Mouse (Mus musculus) spleen, adult 18-20 months (tissue): ENCODE measurements around the gene Hoxd11.
A peak's percentile ranks its signal among the peaks of the same experiment; 100 is the strongest.

Experiments used
- DNase-seq, 2 experiments: peaks; one replicate each; pipeline ENCODE4 v3.0.0; 2022; ENCODE audit warnings: mixed read lengths in 2 of 2

Gene Hoxd11

DNA sequence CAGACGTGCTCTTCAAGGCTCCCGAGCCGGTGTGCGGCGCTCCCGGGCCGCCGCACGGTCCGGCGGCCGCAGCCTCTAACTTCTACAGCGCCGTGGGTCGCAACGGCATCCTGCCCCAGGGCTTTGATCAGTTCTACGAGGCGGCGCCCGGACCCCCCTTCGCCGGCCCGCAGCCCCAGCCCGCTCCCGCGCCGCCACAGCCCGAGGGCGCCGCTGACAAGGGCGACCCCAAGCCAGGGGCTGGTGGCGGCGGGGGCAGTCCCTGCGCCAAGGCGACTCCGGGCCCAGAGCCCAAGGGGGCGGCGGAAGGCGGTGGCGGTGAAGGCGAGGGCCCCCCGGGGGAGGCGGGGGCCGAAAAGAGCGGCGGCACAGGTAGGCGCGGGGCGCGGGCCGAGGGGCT is 3.4 kb downstream of the Hoxd11 start:
- DNase-seq = no peak

DNA sequence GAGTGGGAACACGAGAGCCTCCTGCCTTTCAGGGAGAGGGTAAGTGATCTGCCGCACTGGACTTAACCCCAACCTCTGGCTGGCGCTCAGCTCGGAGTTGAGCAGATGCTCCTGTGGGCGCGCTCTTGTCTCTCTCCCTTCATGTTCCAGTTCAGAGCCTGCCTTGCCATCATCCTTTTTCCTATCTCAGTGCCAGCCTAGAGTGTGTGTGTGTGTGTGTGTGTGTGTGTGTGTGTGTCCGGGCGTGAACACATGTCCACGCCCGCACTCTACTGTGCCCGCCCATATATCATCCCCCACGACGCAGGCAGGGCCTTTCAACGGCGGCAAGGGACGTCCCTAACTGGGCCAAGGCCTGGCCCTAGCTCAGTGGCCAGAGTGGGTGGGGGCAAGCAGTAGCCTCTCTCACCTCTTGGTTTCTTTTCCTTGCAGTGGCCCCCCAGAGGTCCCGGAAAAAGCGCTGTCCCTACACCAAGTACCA is 4.2 kb downstream of the Hoxd11 start:
- no peak for DNase-seq

DNA sequence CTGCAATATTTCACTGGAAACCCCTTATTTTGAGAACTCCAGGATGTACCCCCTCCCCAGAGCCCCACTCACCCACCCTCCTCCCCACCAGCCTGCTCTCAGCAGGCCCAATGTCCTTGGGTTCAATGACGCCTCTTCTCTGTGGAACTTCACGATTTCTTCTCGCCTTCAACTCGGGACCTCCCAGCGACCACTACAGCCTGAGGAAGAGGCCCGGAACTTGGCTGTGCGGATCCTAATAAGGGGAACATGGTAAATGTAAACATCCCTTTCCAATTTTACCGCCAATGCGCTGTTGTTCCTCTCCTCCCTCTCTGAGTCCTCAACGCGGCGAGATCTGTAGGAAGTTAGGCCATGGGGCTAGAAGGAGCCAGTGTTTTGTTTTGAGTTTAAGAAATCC is 4.7 kb downstream of the Hoxd11 start:
- no peak for DNase-seq

GRCm38 (mm10) chr2:74685059-74685603 is 5.8 kb downstream of the Hoxd11 start:
- DNase-seq = no peak

DNA sequence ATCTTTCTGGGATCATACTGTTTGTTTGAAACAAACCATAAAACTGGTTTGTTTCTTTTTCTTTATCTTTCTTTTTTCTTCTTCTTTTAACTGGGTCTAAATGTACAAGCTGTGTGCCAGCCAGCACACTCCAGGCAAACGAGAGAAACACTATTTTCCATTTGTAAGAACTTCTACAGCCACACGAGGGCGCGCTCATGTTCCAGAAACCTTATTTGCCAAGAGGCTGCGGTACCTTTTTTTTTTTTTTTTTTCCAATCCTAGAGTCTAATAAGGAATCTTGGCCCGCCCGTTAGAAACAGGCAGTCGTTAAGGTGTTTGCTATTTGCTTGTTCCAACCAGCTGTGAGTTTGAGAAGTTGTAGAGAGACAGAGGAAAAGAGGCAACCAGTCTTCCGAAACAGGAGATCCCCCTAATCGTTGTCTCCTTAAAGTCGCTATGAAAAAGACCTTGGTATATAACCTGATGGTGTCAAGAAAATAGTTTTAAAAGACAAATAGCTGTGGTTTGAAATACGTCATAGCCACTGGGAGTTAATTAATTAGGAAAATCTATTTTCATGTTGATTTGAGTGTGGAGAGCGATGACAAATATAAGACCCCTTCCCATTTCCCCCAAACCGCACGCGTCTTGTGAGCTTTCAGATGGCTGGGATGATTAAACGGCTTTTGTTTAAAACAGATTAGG is 7.1 kb downstream of the Hoxd11 start:
- DNase-seq = peak in 1 of 2 experiments; percentile 29

GRCm38 (mm10) chr2:74686988-74687697 is 7.8 kb downstream of the Hoxd11 start:
- no peak for DNase-seq

DNA sequence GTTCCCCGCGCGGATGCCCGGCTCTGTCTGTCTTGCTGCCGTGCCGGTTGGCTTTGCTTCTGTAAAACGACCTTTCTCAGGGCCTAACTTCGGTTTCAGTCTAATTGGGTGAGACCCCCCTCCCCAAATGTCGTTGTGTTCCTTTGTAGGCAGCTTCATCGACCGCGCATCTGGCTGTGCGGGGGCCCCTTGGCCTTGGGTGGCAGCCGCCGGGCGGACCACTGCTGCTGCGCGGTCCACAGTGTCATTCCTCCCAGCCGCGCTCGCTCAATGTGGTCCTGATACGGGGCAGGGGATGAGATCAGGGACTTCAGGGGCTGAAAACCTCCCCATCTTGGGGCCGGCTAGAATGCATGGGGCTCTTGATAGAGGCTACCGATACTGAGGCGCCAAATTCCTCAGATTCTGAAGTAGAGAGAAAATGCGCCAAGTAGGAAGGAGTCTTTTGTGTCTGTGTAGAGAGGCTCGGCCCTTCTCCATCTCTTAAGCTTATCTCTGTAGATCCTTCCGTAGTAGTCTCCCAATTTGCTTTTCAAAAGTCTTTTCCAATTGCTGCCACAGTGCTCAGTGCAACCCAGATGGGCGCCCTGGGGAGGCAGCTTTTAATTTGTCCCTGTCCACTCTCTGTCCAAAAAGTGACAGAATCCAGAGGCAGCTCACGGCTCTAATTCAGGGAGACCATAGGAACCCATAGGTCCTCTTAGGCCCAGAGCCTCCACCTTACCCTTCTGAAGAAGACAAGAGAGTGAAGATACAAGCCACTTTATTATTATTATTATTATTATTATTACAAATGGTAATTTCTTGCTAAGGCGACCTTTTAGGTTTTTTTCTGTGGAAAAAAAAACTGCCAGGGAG is 8.6 kb downstream of the Hoxd11 start:
- no peak for DNase-seq

GRCm38 (mm10) chr2:74688795-74689573 is 9.6 kb downstream of the Hoxd11 start:
- DNase-seq = no peak

DNA sequence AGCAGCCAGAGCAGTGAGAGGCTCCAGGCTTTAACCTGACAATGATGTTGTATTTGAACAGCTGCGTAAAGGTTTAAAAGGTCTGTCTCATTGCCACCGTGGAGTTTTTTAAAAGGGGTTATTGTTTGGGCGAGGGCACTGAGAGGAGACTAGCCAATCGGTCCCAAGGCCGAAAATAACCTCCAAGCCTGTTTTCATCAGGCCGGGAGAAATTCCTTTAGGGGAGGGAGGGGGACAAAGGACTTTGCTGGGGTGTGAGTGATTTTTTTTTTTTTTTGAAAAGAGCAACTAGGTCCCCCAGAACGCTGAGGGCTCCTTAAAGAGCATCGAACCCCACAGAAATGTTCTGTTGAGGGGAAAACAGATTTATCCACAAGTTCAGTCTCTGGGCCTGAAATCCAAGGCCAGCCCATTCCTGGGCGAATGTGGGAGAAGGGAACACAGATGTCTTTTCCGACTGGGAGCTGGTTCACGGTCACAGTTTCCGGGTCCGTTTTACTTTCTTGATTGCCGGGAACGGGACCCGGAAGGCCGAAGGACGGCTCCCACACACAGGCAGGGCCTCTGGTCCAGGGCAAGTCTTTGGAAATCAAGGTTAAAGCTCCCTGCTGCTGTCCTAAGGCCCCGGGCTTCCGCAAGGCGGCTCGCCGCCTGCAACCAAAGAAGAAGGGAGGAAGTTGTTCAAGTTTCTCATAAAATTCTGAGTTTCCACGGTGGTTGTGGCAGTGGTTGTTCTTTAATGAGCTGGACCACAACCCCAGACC is 10.4 kb downstream of the Hoxd11 start:
- no peak for DNase-seq

- no peak for DNase-seq
Observed at GRCm38 (mm10) chr2:74690338-74690716, 11.0 kb downstream of the Hoxd11 start.

DNA sequence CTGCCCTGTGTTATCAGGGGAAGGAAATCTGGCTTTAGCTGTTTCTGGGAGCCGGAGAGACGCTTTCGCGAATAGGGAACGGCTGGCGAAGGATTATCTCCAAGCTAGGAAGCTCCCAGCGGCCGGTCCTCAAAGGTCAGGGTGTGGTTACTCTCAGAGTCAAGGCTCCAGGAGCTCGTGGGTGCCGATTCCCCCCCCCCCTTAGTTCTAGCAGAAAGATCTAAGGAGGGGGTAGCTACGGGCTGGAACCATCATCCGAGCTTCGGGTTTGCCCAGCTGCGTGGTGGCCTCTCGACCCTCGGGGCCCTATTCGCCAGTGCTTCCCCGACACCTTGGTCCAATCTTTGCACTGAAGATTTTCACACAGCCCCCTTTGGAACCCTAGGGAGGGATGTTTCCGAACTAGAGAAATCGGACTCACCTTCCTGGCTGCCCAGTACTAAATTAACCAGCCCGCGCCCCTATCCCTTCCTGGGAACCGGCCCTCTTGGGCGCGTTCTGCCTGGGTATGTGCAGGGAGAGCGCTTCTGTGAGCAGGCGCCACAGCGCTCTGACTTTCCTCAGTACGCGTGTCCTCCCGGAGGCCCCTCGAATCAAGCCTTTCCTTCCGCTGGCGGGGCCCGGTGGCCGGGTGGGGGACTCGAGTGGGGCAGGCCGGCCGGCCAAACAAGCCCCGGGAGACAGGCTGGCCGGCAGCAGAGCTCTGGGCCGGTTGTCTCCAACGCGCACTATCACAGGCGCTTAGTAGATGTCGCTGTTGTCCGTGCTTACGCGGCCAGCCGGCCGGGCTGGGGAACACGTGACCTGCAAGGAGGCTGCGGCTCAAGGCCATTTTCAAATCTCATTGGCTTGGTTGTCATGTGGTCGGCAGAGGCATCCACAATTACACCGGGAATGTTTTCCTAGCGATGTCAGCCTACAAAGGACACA is 11.9 kb downstream of the Hoxd11 start, which contains the start of gene Hoxd10:
TSS of gene Hoxd10 (plus strand) at position 903 of the 930 bp plus-strand sequence.
- no peak for DNase-seq

DNA sequence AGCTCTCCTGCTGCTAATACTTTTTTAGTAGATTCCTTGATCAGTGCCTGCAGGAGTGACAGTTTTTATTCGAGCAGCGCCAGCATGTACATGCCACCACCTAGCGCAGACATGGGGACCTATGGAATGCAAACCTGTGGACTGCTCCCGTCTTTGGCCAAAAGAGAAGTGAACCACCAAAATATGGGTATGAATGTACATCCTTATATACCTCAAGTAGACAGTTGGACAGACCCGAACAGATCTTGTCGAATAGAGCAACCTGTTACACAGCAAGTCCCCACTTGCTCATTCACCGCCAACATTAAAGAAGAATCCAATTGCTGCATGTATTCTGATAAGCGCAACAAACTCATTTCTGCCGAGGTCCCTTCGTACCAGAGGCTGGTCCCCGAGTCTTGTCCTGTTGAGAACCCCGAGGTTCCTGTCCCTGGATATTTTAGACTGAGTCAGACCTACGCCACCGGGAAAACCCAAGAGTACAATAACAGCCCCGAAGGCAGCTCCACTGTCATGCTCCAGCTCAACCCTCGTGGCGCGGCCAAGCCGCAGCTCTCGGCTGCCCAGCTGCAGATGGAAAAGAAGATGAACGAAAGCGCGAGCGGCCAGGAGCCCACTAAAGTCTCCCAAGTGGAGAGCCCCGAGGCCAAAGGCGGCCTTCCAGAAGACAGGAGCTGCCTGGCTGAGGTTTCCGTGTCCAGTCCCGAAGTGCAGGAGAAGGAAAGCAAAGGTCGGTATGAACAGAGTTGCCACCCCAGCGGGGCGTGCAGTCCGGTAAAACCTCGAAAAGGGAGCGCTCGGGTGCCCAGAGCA is 12.8 kb downstream of the Hoxd11 start:
- no peak for DNase-seq

GRCm38 (mm10) chr2:74692808-74693431 is 13.6 kb downstream of the Hoxd11 start:
- no peak for DNase-seq

DNA sequence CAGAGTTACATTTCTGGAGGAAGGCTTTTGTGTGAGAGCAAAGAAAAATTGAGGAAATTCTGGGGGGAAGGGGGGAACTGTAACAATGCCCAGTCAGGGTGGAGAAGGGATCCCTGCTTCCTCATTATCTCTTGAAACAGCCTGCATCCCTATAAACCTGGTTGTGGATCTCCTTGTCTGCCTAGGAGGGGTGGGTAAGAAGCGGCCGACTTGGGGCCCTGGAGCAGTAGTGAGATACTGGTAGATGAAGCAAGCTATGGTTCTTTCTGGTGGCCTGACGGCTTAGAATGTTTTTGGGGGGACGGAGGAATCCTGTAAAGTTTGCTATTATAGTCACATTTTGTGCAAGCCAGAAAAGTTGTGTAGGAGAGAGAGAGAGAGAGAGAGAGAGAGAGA is 14.1 kb downstream of the Hoxd11 start:
- DNase-seq = no peak

DNA sequence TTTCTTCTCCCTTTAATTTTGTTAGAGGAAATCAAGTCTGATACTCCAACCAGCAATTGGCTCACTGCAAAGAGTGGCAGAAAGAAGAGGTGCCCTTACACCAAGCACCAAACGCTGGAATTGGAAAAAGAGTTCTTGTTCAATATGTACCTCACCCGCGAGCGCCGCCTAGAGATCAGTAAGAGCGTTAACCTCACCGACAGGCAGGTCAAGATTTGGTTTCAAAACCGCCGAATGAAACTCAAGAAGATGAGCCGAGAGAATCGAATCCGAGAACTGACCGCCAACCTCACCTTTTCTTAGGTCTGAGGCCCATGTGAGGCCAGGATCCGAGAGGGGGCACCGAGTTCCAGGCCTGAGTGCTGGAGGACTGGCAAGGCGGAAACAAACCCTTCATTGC is 14.7 kb downstream of the Hoxd11 start:
- DNase-seq = no peak

GRCm38 (mm10) chr2:74695383-74695782 is 16.0 kb downstream of the Hoxd11 start:
- no peak for DNase-seq

DNA sequence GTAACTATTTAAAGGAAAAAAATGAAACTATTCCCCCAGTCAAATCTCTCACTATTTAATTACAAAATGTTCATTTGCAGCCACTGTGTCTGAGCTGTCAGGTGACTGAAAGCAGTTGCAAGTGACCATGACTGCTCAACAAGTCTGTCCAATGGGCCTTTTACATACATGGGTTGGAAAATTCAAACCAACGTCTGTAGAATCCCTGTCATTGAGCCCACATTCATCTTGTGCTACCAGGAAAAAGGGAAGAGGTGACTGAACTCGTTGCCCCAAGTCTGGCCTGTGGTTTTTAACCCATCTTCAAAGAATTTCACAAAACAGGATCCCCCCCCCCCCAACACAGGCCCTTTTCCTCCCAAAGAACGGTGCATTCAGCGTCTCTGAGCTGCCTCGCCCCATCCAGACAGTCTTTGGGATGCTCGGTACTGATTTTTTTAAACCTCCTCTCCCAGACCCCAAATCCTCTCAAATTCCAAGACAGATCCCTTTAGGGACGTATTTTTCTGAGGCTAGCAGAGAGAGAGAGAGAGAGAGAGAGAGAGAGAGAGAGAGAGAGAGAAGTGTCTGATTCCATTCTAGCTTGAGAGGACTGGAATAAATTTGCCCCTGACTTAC is 16.6 kb downstream of the Hoxd11 start:
- no peak for DNase-seq
